Mouse (Mus musculus): ENCODE measurements around the gene Olfr568.

Olfr568 gene

GRCm38 (mm10) chr7:102876822-102877221 is at the start of gene Olfr568:
Olfr568 (plus strand) TSS chr7:102877122.
- DNase-seq (ENCODE audit: low read depth, low spot score), result no peak

GRCm38 (mm10) chr7:102855807-102856206 is 21.1 kb upstream of the Olfr568 start:
- DNase-seq (ENCODE audit: low read depth, low spot score), result no peak

- no peak for DNase-seq (ENCODE audit: low read depth, low spot score)
These were observed 18.3 kb upstream of the Olfr568 start, which contains the start of gene Olfr566 for GRCm38 (mm10) chr7:102858665-102859064. Olfr566 (minus strand) TSS chr7:102858765.

- DNase-seq (ENCODE audit: low read depth, low spot score), result no peak
These were observed 13.9 kb downstream of the Olfr568 start, which contains the start of gene Olfr569 for GRCm38 (mm10) chr7:102890782-102891181. Olfr569 (minus strand) TSS chr7:102890882.

- DNase-seq (ENCODE audit: low read depth, low spot score), result no peak
These were observed 38.3 kb downstream of the Olfr568 start for GRCm38 (mm10) chr7:102915261-102915660.

GRCm38 (mm10) chr7:102916405-102916804 is 39.5 kb downstream of the Olfr568 start:
- DNase-seq (ENCODE audit: low read depth, low spot score), result no peak

GRCm38 (mm10) chr7:102917032-102917875 is 40.3 kb downstream of the Olfr568 start, which contains the start of gene Olfr571:
Olfr571 (minus strand) TSS chr7:102917536.
- no peak for DNase-seq (ENCODE audit: low read depth, low spot score)

- DNase-seq (ENCODE audit: low read depth, low spot score), result peak; percentile 64
These were observed 42.7 kb downstream of the Olfr568 start for GRCm38 (mm10) chr7:102919632-102920031.

GRCm38 (mm10) chr7:102924109-102924508 is 47.2 kb downstream of the Olfr568 start, which contains the start of gene Olfr572:
Olfr572 (plus strand) TSS chr7:102924409.
- no peak for DNase-seq (ENCODE audit: low read depth, low spot score)

- no peak for DNase-seq (ENCODE audit: low read depth, low spot score)
These were observed 50.2 kb downstream of the Olfr568 start for GRCm38 (mm10) chr7:102927105-102927504.

All from CD4-positive, CD25-positive, alpha-beta regulatory T cell, adult 2 months (primary cell).